Mouse (Mus musculus) left cerebral cortex, adult 11 months (tissue): ENCODE data around the gene Esrra.
A peak's percentile ranks its signal among the peaks of the same experiment; 100 is the strongest.

Experiments used
- DNase-seq: peaks from one replicate; pipeline ENCODE4 v3.0.0; 2022; ENCODE audit warnings: low spot score

Gene Esrra

GRCm38 (mm10) chr19:6921647-6922567 is at the start of gene Esrra:
TSS of gene Esrra (minus strand) at chr19:6921813.
- peak; percentile 100 for DNase-seq

- no peak for DNase-seq
Measured at GRCm38 (mm10) chr19:6970460-6971085, 49.0 kb upstream of the Esrra start.

GRCm38 (mm10) chr19:6969665-6970381 is 48.2 kb upstream of the Esrra start:
- DNase-seq = no peak

- no peak for DNase-seq
Measured at GRCm38 (mm10) chr19:6969291-6969664, 47.7 kb upstream of the Esrra start.

- DNase-seq = no peak
Measured at GRCm38 (mm10) chr19:6968491-6969271, 47.1 kb upstream of the Esrra start.

- DNase-seq = no peak
Measured at GRCm38 (mm10) chr19:6956461-6956860, 34.8 kb upstream of the Esrra start.

- DNase-seq = no peak
Measured at GRCm38 (mm10) chr19:6955424-6955823, 33.8 kb upstream of the Esrra start.

GRCm38 (mm10) chr19:6954046-6954445 is 32.4 kb upstream of the Esrra start:
- no peak for DNase-seq

GRCm38 (mm10) chr19:6952712-6953037 is 31.1 kb upstream of the Esrra start:
- DNase-seq = no peak

- DNase-seq = no peak
Measured at GRCm38 (mm10) chr19:6951994-6952711, 30.5 kb upstream of the Esrra start.

- DNase-seq = peak; percentile 89
Measured at GRCm38 (mm10) chr19:6951381-6951968, 29.9 kb upstream of the Esrra start.

GRCm38 (mm10) chr19:6950613-6951153 is 29.1 kb upstream of the Esrra start:
- no peak for DNase-seq

GRCm38 (mm10) chr19:6949951-6950350 is 28.3 kb upstream of the Esrra start:
- no peak for DNase-seq

GRCm38 (mm10) chr19:6949532-6949931 is 27.9 kb upstream of the Esrra start:
- DNase-seq = no peak

- DNase-seq = no peak
Measured at GRCm38 (mm10) chr19:6948186-6948585, 26.6 kb upstream of the Esrra start.

GRCm38 (mm10) chr19:6947742-6948141 is 26.1 kb upstream of the Esrra start:
- no peak for DNase-seq

- no peak for DNase-seq
Measured at GRCm38 (mm10) chr19:6943709-6944108, 22.1 kb upstream of the Esrra start.

- no peak for DNase-seq
Measured at GRCm38 (mm10) chr19:6942764-6943163, 21.2 kb upstream of the Esrra start.

GRCm38 (mm10) chr19:6942249-6942691 is 20.7 kb upstream of the Esrra start, which contains the start of gene Gpr137:
TSS of gene Gpr137 (minus strand) at chr19:6942480.
- DNase-seq = peak; percentile 92
